Mouse (Mus musculus) erythroblast, embryonic 14.5 days (primary cell): Measurements from ENCODE around the gene Ear14. TPM values are rescaled to one million over a fixed set of nuclear protein-coding genes. Genes with fewer than 3 reads are reported as not detected.
"Not testable (repeated sequence)": the region's sequence is repeated elsewhere in the genome, so short reads cannot be mapped to it uniquely, and the experiment has no call there.

Source experiments
- H3K27me3 ChIP-seq: 2 replicates; pipeline ENCODE4 v1.6.1; 2012; ENCODE audit warnings: inconsistent platforms; ENCODE audit not compliant: control insufficient read depth
- H3K36me3 ChIP-seq: 2 replicates; pipeline ENCODE4 v1.6.1; 2012; ENCODE audit warnings: mild to moderate bottlenecking, inconsistent platforms; ENCODE audit not compliant: control insufficient read depth
- H3K4me1 ChIP-seq: 2 replicates; pipeline ENCODE4 v1.6.1; 2012; ENCODE audit warnings: inconsistent platforms; ENCODE audit not compliant: control insufficient read depth
- H3K4me3 ChIP-seq: replicated peaks from 2 replicates; pipeline ENCODE3; 2012; ENCODE audit warnings: moderate library complexity, mild to moderate bottlenecking, inconsistent platforms
- H3K9me3 ChIP-seq: 2 replicates; pipeline ENCODE4 v1.6.1; 2012; ENCODE audit warnings: low read length, inconsistent platforms, mixed read lengths; ENCODE audit not compliant: control insufficient read depth
- GATA1 ChIP-seq: IDR thresholded peaks from 2 replicates; pipeline ENCODE4 v1.6.1; 2012; ENCODE audit warnings: low read length, inconsistent platforms, mixed read lengths
- TAL1 ChIP-seq: IDR thresholded peaks from 3 replicates; pipeline ENCODE4 v1.6.1; 2012; ENCODE audit warnings: low read length, inconsistent platforms, mixed read lengths
- polyA plus RNA-seq: library from polyadenylated mRNA; stranded (reverse); fragments of >175 nt; gene quantifications from 2 replicates; pipeline ENCODE4 v1.2.3, GENCODE M21; 2012

The Ear14 gene
- polyA plus RNA-seq, 1 experiment, result not detected

- Histone ChIP-seq H3K4me1 (no peaks in the 10 kb centered on the region), H3K4me3 (no peak overlapping the region), H3K27me3 (no peaks in the 10 kb centered on the region), H3K9me3 (no peaks in the 10 kb centered on the region), H3K36me3 (no peaks in the 10 kb centered on the region)
- no peak for TF ChIP-seq GATA1
- TF ChIP-seq TAL1, result no peak
These were observed 44.5 kb downstream of the Ear14 start for GRCm38 (mm10) chr14:51247736-51248135.

- Histone ChIP-seq H3K36me3 (no peaks in the 10 kb centered on the region), H3K4me3 (no peak overlapping the region), H3K4me1 (no peaks in the 10 kb centered on the region), H3K27me3 (no peaks in the 10 kb centered on the region), H3K9me3 (no peaks in the 10 kb centered on the region)
- TF ChIP-seq TAL1 (no peak), GATA1 (no peak)
These were observed 47.2 kb downstream of the Ear14 start for GRCm38 (mm10) chr14:51250348-51250747.

GRCm38 (mm10) chr14:51252206-51252605, 49.0 kb downstream of the Ear14 start:
- H3K9me3 ChIP-seq, H3K27me3 ChIP-seq, H3K4me1 ChIP-seq, H3K36me3 ChIP-seq, H3K4me3 ChIP-seq: not testable (repeated sequence)

- TF ChIP-seq GATA1, result no peak
- no peak for TF ChIP-seq TAL1
- Histone ChIP-seq H3K27me3 (no peaks in the 10 kb centered on the region), H3K4me3 (no peak overlapping the region), H3K4me1 (no peaks in the 10 kb centered on the region), H3K9me3 (no peaks in the 10 kb centered on the region), H3K36me3 (no peaks in the 10 kb centered on the region)
These were observed 50.4 kb downstream of the Ear14 start for GRCm38 (mm10) chr14:51253569-51253968.

Other genes with a start within 250 kb of the Ear14 start
- not detected in 2 replicates for gene Pnp2, start 247.4 kb upstream of the Ear14 start, polyA plus RNA-seq
- gene Rnase10, start 195.6 kb upstream of the Ear14 start, polyA plus RNA-seq, result not detected in 2 replicates
- gene Rnase9, start 161.5 kb upstream of the Ear14 start, polyA plus RNA-seq, result not detected in 2 replicates
- gene Rnase11, start 153.2 kb upstream of the Ear14 start, polyA plus RNA-seq, result not detected in 2 replicates
- gene Rnase12, start 145.7 kb upstream of the Ear14 start, polyA plus RNA-seq, result not detected in 2 replicates
- not detected in 2 replicates for gene Olfr750, start 129.0 kb upstream of the Ear14 start, polyA plus RNA-seq
- gene Rnase4, start 112.3 kb upstream of the Ear14 start, polyA plus RNA-seq, result 0.03 TPM in 1 of 2 replicates, not detected in the other
- gene Ang, start 112.2 kb upstream of the Ear14 start, polyA plus RNA-seq, result not detected in 2 replicates
- not detected in 2 replicates for gene Eddm3b, start 89.0 kb upstream of the Ear14 start, polyA plus RNA-seq
- 0.09 and 0.10 TPM in 2 replicates for gene Rnase6, start 79.5 kb upstream of the Ear14 start, polyA plus RNA-seq
- gene Rnase1, start 56.6 kb upstream of the Ear14 start, polyA plus RNA-seq, result not detected in 2 replicates
- not detected in 2 replicates for gene Rnase2b, start 41.1 kb upstream of the Ear14 start, polyA plus RNA-seq
- gene Ang2, start 4.2 kb upstream of the Ear14 start, polyA plus RNA-seq, result not detected in 2 replicates
- not detected in 2 replicates for gene Rnase2a, start 52.7 kb downstream of the Ear14 start, polyA plus RNA-seq
- gene Gm7247, start 158.4 kb downstream of the Ear14 start, polyA plus RNA-seq, result not detected in 2 replicates
- gene Vmn2r88, start 207.4 kb downstream of the Ear14 start, polyA plus RNA-seq, result not detected in 2 replicates
- gene Vmn2r89, start 248.5 kb downstream of the Ear14 start, polyA plus RNA-seq, result not detected in 2 replicates